Mouse (Mus musculus) hindbrain, embryonic 16.5 days (tissue): Measurements from ENCODE around the gene Dpf1. TPM values are rescaled to one million over a fixed set of nuclear protein-coding genes. Genes with fewer than 3 reads are reported as not detected.

Experiments
- ATAC-seq: fragments of 200-750 bp; cut with Nextera tagmentation; 2 replicates; pipeline ENCODE4 v1.8.0; 2017; ENCODE audit warnings: moderate TSS enrichment, moderate library complexity
- H3K27ac ChIP-seq: fragments of 300-500 bp; sonication (generic); 2 replicates; pipeline ENCODE4 v1.5.1; 2014; ENCODE audit warnings: low read depth, mild to moderate bottlenecking, control low read depth, low read length, moderate library complexity
- H3K27me3 ChIP-seq: fragments of 300-500 bp; sonication (generic); replicated peaks from 2 replicates; pipeline ENCODE4 v1.6.1; 2014; ENCODE audit warnings: low read length; ENCODE audit not compliant: control insufficient read depth, insufficient read depth
- H3K36me3 ChIP-seq: fragments of 300-500 bp; sonication (generic); 2 replicates; pipeline ENCODE4 v1.6.1; 2014; ENCODE audit warnings: mild to moderate bottlenecking, low read length, moderate library complexity, mixed read lengths; ENCODE audit not compliant: control insufficient read depth, insufficient read depth
- H3K4me1 ChIP-seq: fragments of 300-500 bp; sonication (generic); 2 replicates; pipeline ENCODE4 v1.6.1; 2014; ENCODE audit warnings: low read depth, low read length; ENCODE audit not compliant: control insufficient read depth, insufficient read depth
- H3K4me2 ChIP-seq: fragments of 300-500 bp; sonication (generic); 2 replicates; pipeline ENCODE4 v1.6.1; 2014; ENCODE audit warnings: mild to moderate bottlenecking, low read length, control low read depth, moderate library complexity
- H3K4me3 ChIP-seq: fragments of 300-500 bp; sonication (generic); 2 replicates; pipeline ENCODE4 v1.5.1; 2014; ENCODE audit warnings: mild to moderate bottlenecking, low read length, control low read depth, moderate library complexity
- H3K9ac ChIP-seq: fragments of 300-500 bp; sonication (generic); 2 replicates; pipeline ENCODE4 v1.6.1; 2014; ENCODE audit warnings: low read depth, mild to moderate bottlenecking, control low read depth, low read length, moderate library complexity
- H3K9me3 ChIP-seq: fragments of 300-500 bp; sonication (generic); 2 replicates; pipeline ENCODE4 v1.6.1; 2014; ENCODE audit warnings: mild to moderate bottlenecking, low read length, moderate library complexity; ENCODE audit not compliant: control insufficient read depth
- WGBS: fragments of 180-500 bp; shearing (Covaris S2); extraction: QIAGEN DNeasy Blood & Tissue Kit; methylation state at CpG from one replicate; pipeline ENCODE4 v1.1.7; 2014; 5-methylcytosine and 5-hydroxymethylcytosine counted together
- polyA plus RNA-seq: library from polyadenylated mRNA; unstranded; fragments of >200 nt; fragmentation: Nextera tagmentation; extraction: Ambion mirVana; gene quantifications from 2 replicates; pipeline ENCODE4 v1.2.1, GENCODE M21; 2015

Dpf1 gene
- polyA plus RNA-seq, 1 experiment from 2014 or later, result 166 TPM

- Histone ChIP-seq H3K4me3 (no peak overlapping the region), H3K9ac (0 out of 2 replicates have a peak overlapping the region, but pooled peaks have one; percentile 8), H3K9me3 (no peaks in the 10 kb centered on the region), H3K27ac (no peak overlapping the region), H3K27me3 (no peaks in the 10 kb centered on the region), H3K4me2 (no peak overlapping the region), H3K36me3 (0 out of 2 replicates have a peak, but pooled peaks cover 2% of the 10 kb centered on the region), H3K4me1 (peaks cover 17% of the 10 kb centered on the region)
- ATAC-seq, result no peak
- 11% methylated on average over 4 of the region's 4 CpGs for WGBS
These were observed 60.3 kb downstream of the Dpf1 start for GRCm38 (mm10) chr7:29364052-29364451.

- H3K36me3 ChIP-seq, result peaks cover 7% of the 10 kb centered on the region; the same call in 1 of the 2 replicates
- peak overlapping the region; percentile 50 for H3K9ac ChIP-seq
- H3K4me2 ChIP-seq, result peak overlapping the region; percentile 12; the same call in 1 of the 2 replicates
- H3K4me3 ChIP-seq, result no peak overlapping the region
- WGBS, result 71% methylated on average over 13 of the region's 13 CpGs
- no peaks in the 10 kb centered on the region for H3K9me3 ChIP-seq
- ATAC-seq, result peak; percentile 96
- peak overlapping the region; percentile 87 for H3K27ac ChIP-seq
- peaks cover 17% of the 10 kb centered on the region for H3K4me1 ChIP-seq
- H3K27me3 ChIP-seq, result no peaks in the 10 kb centered on the region
These were observed 63.6 kb downstream of the Dpf1 start for GRCm38 (mm10) chr7:29367166-29368003.

Other genes starting within 250 kb of the Dpf1 start
- 9.2 and 11.0 TPM in 2 replicates for gene Ryr1, start 178.8 kb upstream of the Dpf1 start, polyA plus RNA-seq
- gene Rasgrp4, start 169.1 kb upstream of the Dpf1 start, polyA plus RNA-seq, result 0.82 and 1.2 TPM in 2 replicates
- 34.6 and 44.1 TPM in 2 replicates for gene Fam98c, start 147.7 kb upstream of the Dpf1 start, polyA plus RNA-seq
- gene Ggn, start 133.7 kb upstream of the Dpf1 start, polyA plus RNA-seq, result 0.36 and 0.81 TPM in 2 replicates
- gene Spred3, start 133.5 kb upstream of the Dpf1 start, polyA plus RNA-seq, result 8.4 and 10.4 TPM in 2 replicates
- 278 and 284 TPM in 2 replicates for gene Psmd8, start 123.2 kb upstream of the Dpf1 start, polyA plus RNA-seq
- 2.3 and 2.5 TPM in 2 replicates for gene Catsperg1, start 89.9 kb upstream of the Dpf1 start, polyA plus RNA-seq
- gene Kcnk6, start 71.4 kb upstream of the Dpf1 start, polyA plus RNA-seq, result 1.0 and 1.4 TPM in 2 replicates
- 109 and 114 TPM in 2 replicates for gene Yif1b, start 65.6 kb upstream of the Dpf1 start, polyA plus RNA-seq
- 1.2 and 1.9 TPM in 2 replicates for gene 2200002D01Rik, start 55.5 kb upstream of the Dpf1 start, polyA plus RNA-seq
- 85.4 and 91.2 TPM in 2 replicates for gene Spint2, start 22.0 kb upstream of the Dpf1 start, polyA plus RNA-seq
- gene Ppp1r14a, start 14.6 kb upstream of the Dpf1 start, polyA plus RNA-seq, result 2.8 and 2.9 TPM in 2 replicates
- 18.2 and 23.1 TPM in 2 replicates for gene Sipa1l3, start 214.7 kb downstream of the Dpf1 start, polyA plus RNA-seq